Comparison of ENCODE assay signal across 8 mouse cellular contexts in the genomic region with DNA sequence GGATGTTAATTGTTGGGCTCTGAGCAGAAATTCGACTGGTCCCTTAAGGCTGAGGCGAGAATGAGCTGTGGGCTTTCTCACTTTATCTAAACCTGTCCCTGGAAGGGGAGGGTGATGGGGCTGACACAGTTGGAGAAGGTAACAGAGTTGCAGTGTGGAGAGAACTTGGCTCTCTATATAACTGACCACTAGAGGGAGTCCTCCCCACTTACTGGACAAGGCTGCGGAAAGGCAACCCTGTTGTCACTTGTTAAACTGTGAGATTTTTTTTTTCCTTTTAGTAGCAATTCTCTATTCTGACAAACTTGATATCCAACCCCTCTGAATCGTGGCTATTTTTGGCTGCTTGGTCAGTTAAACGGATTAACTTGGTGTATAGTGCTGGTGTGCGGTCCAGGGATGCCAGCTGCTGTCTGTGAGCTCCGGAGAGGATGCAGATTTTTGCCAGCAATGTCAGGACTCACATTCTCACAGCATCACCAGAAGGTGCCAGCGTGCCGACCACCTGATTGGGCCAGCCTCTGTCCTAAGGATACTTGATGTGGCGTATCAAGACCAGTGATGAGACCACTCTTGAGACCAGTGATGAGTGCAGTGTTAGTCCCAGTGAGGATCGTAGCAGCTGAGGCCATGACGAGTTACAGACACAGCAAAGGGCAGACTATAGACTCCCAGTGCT.
DNase-seq lines count a peak whose midpoint lies in the region; ATAC-seq lines count a peak whose summit lies in the region.

No protein-coding gene starts in this region.

- DNase-seq in frontal cortex, postnatal 10 days (ENCODE audit: low spot score in 2 of 2): no peak
- DNase-seq in ES-CJ7 (ENCODE audit: low read depth, low spot score): peak; percentile 80
- DNase-seq in cerebellum, adult 8-10 months: peak; percentile 51
- peak; percentile 67 for DNase-seq in forelimb bud, embryonic 11.5 days (ENCODE audit: low read depth, low spot score)
- DNase-seq in kidney, adult 9 months: peak; percentile 70
- peak; percentile 70 for DNase-seq in lung, postnatal 25 days (ENCODE audit: low spot score)
- DNase-seq in skeletal muscle tissue, adult 2 months (ENCODE audit: low read depth, low spot score): peak; percentile 35

- ATAC-seq in frontal cortex, adult (ENCODE audit: low TSS enrichment): peak; percentile 93

Comparison
In these comparisons a context has a peak if more than half of its experiments do, and no peak if none do; other contexts are left out.
1. DNase-seq: peak in ES-CJ7 (single experiment), cerebellum, adult 8-10 months (single experiment), forelimb bud, embryonic 11.5 days (single experiment), kidney, adult 9 months (single experiment), lung, postnatal 25 days (single experiment) and skeletal muscle tissue, adult 2 months (single experiment); none in frontal cortex, postnatal 10 days (0 of 2).